Mouse (Mus musculus): ENCODE measurements around the gene Zfr2. TPM values are rescaled to one million over a fixed set of nuclear protein-coding genes. Genes with fewer than 3 reads are reported as not detected.
A peak's percentile ranks its signal among the peaks of the same experiment; 100 is the strongest.
"Not testable (repeated sequence)": the region's sequence is repeated elsewhere in the genome, so short reads cannot be mapped to it uniquely, and the experiment has no call there.

Zfr2 gene
- polyA plus RNA-seq, 1 experiment from 2014 or later, result 7.3 TPM

- Histone ChIP-seq H3K27me3 (ENCODE audit: control insufficient read depth, insufficient read depth, low read length) (peaks cover 6% of the 10 kb centered on the region; the same call in 1 of the 2 replicates), H3K9ac (ENCODE audit: low read length) (peak overlapping the region; percentile 54), H3K27ac (replicated peaks in 1 of 2; ENCODE audit: control insufficient read depth in 1 of 2, insufficient read depth in 1 of 2, low read depth in 2 of 2, low read length in 2 of 2) (peak overlapping the region; percentile 83 to 91), H3K9me3 (ENCODE audit: control insufficient read depth, low read length) (no peaks in the 10 kb centered on the region), H3K4me1 (ENCODE audit: control insufficient read depth in 2 of 2, insufficient read depth in 2 of 2, low read length in 2 of 2) (peaks cover 42 to 48% of the 10 kb centered on the region in 2 experiments), H3K36me3 (ENCODE audit: control insufficient read depth, insufficient read depth, low read length) (no peaks in the 10 kb centered on the region), H3K4me2 (ENCODE audit: low read length) (peak overlapping the region; percentile 50), H3K4me3 (ENCODE audit: control insufficient read depth in 1 of 2, insufficient read depth in 1 of 2, low read depth in 1 of 2, low read length in 2 of 2) (no peak overlapping the region)
- WGBS, result 55% methylated on average over 8 of the region's 8 CpGs
- no peak for ATAC-seq (ENCODE audit: insufficient number of reproducible peaks, insufficient read depth, low FRiP score, low read depth)
Observed at GRCm38 (mm10) chr10:81202978-81203720, 29.8 kb upstream of the Zfr2 start.

GRCm38 (mm10) chr10:81204137-81204536 lies 28.8 kb upstream of the Zfr2 start:
- 65% methylated on average over 4 of the region's 4 CpGs for WGBS
- Histone ChIP-seq H3K4me1 (ENCODE audit: control insufficient read depth in 2 of 2, insufficient read depth in 2 of 2, low read length in 2 of 2) (peaks cover 39 to 42% of the 10 kb centered on the region in 2 experiments), H3K9me3 (ENCODE audit: control insufficient read depth, low read length) (no peaks in the 10 kb centered on the region), H3K27me3 (ENCODE audit: control insufficient read depth, insufficient read depth, low read length) (peaks cover 1% of the 10 kb centered on the region; the same call in 1 of the 2 replicates), H3K36me3 (ENCODE audit: control insufficient read depth, insufficient read depth, low read length) (no peaks in the 10 kb centered on the region), H3K4me3 (ENCODE audit: control insufficient read depth in 1 of 2, insufficient read depth in 1 of 2, low read depth in 1 of 2, low read length in 2 of 2) (no peak overlapping the region), H3K27ac (replicated peaks in 1 of 2; ENCODE audit: control insufficient read depth in 1 of 2, insufficient read depth in 1 of 2, low read depth in 2 of 2, low read length in 2 of 2) (peak overlapping the region; percentile 23 to 91; a peak in 3 of 4 replicates), H3K9ac (ENCODE audit: low read length) (no peak overlapping the region), H3K4me2 (ENCODE audit: low read length) (no peak overlapping the region)
- no peak for ATAC-seq (ENCODE audit: insufficient number of reproducible peaks, insufficient read depth, low FRiP score, low read depth)

GRCm38 (mm10) chr10:81210154-81210553 lies 22.8 kb upstream of the Zfr2 start:
- Histone ChIP-seq H3K9me3 (ENCODE audit: control insufficient read depth, low read length) (peaks cover 5% of the 10 kb centered on the region), H3K4me3 (ENCODE audit: control insufficient read depth in 1 of 2, insufficient read depth in 1 of 2, low read depth in 1 of 2, low read length in 2 of 2) (no peak overlapping the region), H3K4me2 (ENCODE audit: low read length) (no peak overlapping the region), H3K9ac (ENCODE audit: low read length) (no peak overlapping the region), H3K27me3 (ENCODE audit: control insufficient read depth, insufficient read depth, low read length) (no peaks in the 10 kb centered on the region), H3K27ac (replicated peaks in 1 of 2; ENCODE audit: control insufficient read depth in 1 of 2, insufficient read depth in 1 of 2, low read depth in 2 of 2, low read length in 2 of 2) (no peak overlapping the region), H3K4me1 (ENCODE audit: control insufficient read depth in 2 of 2, insufficient read depth in 2 of 2, low read length in 2 of 2) (no peaks in the 10 kb centered on the region), H3K36me3 (ENCODE audit: control insufficient read depth, insufficient read depth, low read length) (no peaks in the 10 kb centered on the region)
- no peak for ATAC-seq (ENCODE audit: insufficient number of reproducible peaks, insufficient read depth, low FRiP score, low read depth)
- WGBS, result 94% methylated on average over 5 of the region's 5 CpGs

- Histone ChIP-seq H3K9ac (ENCODE audit: low read length) (no peak overlapping the region), H3K4me3 (ENCODE audit: control insufficient read depth in 1 of 2, insufficient read depth in 1 of 2, low read depth in 1 of 2, low read length in 2 of 2) (no peak overlapping the region), H3K4me1 (ENCODE audit: control insufficient read depth in 2 of 2, insufficient read depth in 2 of 2, low read length in 2 of 2) (peaks cover 0 to 2% of the 10 kb centered on the region in 2 experiments; a peak in 1 of 4 replicates), H3K36me3 (ENCODE audit: control insufficient read depth, insufficient read depth, low read length) (no peaks in the 10 kb centered on the region), H3K4me2 (ENCODE audit: low read length) (no peak overlapping the region), H3K9me3 (ENCODE audit: control insufficient read depth, low read length) (no peaks in the 10 kb centered on the region), H3K27ac (replicated peaks in 1 of 2; ENCODE audit: control insufficient read depth in 1 of 2, insufficient read depth in 1 of 2, low read depth in 2 of 2, low read length in 2 of 2) (no peak overlapping the region), H3K27me3 (ENCODE audit: control insufficient read depth, insufficient read depth, low read length) (no peaks in the 10 kb centered on the region)
- ATAC-seq (ENCODE audit: insufficient number of reproducible peaks, insufficient read depth, low FRiP score, low read depth), result no peak
- 81% methylated on average over 6 of the region's 6 CpGs for WGBS
Observed at GRCm38 (mm10) chr10:81216260-81216659, 16.7 kb upstream of the Zfr2 start.

- no peak for ATAC-seq (ENCODE audit: insufficient number of reproducible peaks, insufficient read depth, low FRiP score, low read depth)
- no peak overlapping the region for H3K9ac ChIP-seq (ENCODE audit: low read length)
- H3K9me3 ChIP-seq (ENCODE audit: control insufficient read depth, low read length), result no peaks in the 10 kb centered on the region
- H3K27ac ChIP-seq (replicated peaks in 1 of 2; ENCODE audit: control insufficient read depth in 1 of 2, insufficient read depth in 1 of 2, low read depth in 2 of 2, low read length in 2 of 2), result no peak overlapping the region
- no peak overlapping the region for H3K4me3 ChIP-seq (ENCODE audit: control insufficient read depth in 1 of 2, insufficient read depth in 1 of 2, low read depth in 1 of 2, low read length in 2 of 2)
- no peaks in the 10 kb centered on the region for H3K27me3 ChIP-seq (ENCODE audit: control insufficient read depth, insufficient read depth, low read length)
- WGBS, result 82% methylated on average over 6 of the region's 6 CpGs
- H3K4me1 ChIP-seq (ENCODE audit: control insufficient read depth in 2 of 2, insufficient read depth in 2 of 2, low read length in 2 of 2), result peaks cover 0 to 2% of the 10 kb centered on the region in 2 experiments; a peak in 1 of 4 replicates
- H3K4me2 ChIP-seq (ENCODE audit: low read length), result no peak overlapping the region
- no peaks in the 10 kb centered on the region for H3K36me3 ChIP-seq (ENCODE audit: control insufficient read depth, insufficient read depth, low read length)
Observed at GRCm38 (mm10) chr10:81216810-81217209, 16.1 kb upstream of the Zfr2 start.

GRCm38 (mm10) chr10:81217267-81217666 lies 15.7 kb upstream of the Zfr2 start:
- H3K4me1 ChIP-seq (ENCODE audit: control insufficient read depth in 2 of 2, insufficient read depth in 2 of 2, low read length in 2 of 2); ATAC-seq (ENCODE audit: insufficient number of reproducible peaks, insufficient read depth, low FRiP score, low read depth); H3K4me3 ChIP-seq (ENCODE audit: control insufficient read depth in 1 of 2, insufficient read depth in 1 of 2, low read depth in 1 of 2, low read length in 2 of 2); H3K27me3 ChIP-seq (ENCODE audit: control insufficient read depth, insufficient read depth, low read length); H3K9me3 ChIP-seq (ENCODE audit: control insufficient read depth, low read length); H3K4me2 ChIP-seq (ENCODE audit: low read length); H3K36me3 ChIP-seq (ENCODE audit: control insufficient read depth, insufficient read depth, low read length); H3K27ac ChIP-seq (replicated peaks in 1 of 2; ENCODE audit: control insufficient read depth in 1 of 2, insufficient read depth in 1 of 2, low read depth in 2 of 2, low read length in 2 of 2); H3K9ac ChIP-seq (ENCODE audit: low read length): not testable (repeated sequence)
- 24% methylated on average over 1 of the region's 1 CpGs for WGBS

- Histone ChIP-seq H3K4me3 (ENCODE audit: control insufficient read depth in 1 of 2, insufficient read depth in 1 of 2, low read depth in 1 of 2, low read length in 2 of 2) (no peak overlapping the region), H3K27me3 (ENCODE audit: control insufficient read depth, insufficient read depth, low read length) (no peaks in the 10 kb centered on the region), H3K9ac (ENCODE audit: low read length) (no peak overlapping the region), H3K27ac (replicated peaks in 1 of 2; ENCODE audit: control insufficient read depth in 1 of 2, insufficient read depth in 1 of 2, low read depth in 2 of 2, low read length in 2 of 2) (no peak overlapping the region), H3K4me2 (ENCODE audit: low read length) (no peak overlapping the region), H3K4me1 (ENCODE audit: control insufficient read depth in 2 of 2, insufficient read depth in 2 of 2, low read length in 2 of 2) (peaks cover 0 to 2% of the 10 kb centered on the region in 2 experiments; a peak in 1 of 4 replicates), H3K36me3 (ENCODE audit: control insufficient read depth, insufficient read depth, low read length) (no peaks in the 10 kb centered on the region), H3K9me3 (ENCODE audit: control insufficient read depth, low read length) (no peaks in the 10 kb centered on the region)
- no peak for ATAC-seq (ENCODE audit: insufficient number of reproducible peaks, insufficient read depth, low FRiP score, low read depth)
- 30% methylated on average over 7 of the region's 7 CpGs for WGBS
Observed at GRCm38 (mm10) chr10:81217964-81218363, 15.0 kb upstream of the Zfr2 start.

Data from heart, embryonic 14.5 days (tissue).